Mouse (Mus musculus): ENCODE results near the gene Zbtb18. TPM values are rescaled to one million over a fixed set of nuclear protein-coding genes. Genes with fewer than 3 reads are reported as not detected.

Gene Zbtb18
- 2.0 and 2.5 TPM in 2 replicates for polyA plus RNA-seq (2014; fragmentation: Nextera tagmentation; extraction: Ambion mirVana)

DNA sequence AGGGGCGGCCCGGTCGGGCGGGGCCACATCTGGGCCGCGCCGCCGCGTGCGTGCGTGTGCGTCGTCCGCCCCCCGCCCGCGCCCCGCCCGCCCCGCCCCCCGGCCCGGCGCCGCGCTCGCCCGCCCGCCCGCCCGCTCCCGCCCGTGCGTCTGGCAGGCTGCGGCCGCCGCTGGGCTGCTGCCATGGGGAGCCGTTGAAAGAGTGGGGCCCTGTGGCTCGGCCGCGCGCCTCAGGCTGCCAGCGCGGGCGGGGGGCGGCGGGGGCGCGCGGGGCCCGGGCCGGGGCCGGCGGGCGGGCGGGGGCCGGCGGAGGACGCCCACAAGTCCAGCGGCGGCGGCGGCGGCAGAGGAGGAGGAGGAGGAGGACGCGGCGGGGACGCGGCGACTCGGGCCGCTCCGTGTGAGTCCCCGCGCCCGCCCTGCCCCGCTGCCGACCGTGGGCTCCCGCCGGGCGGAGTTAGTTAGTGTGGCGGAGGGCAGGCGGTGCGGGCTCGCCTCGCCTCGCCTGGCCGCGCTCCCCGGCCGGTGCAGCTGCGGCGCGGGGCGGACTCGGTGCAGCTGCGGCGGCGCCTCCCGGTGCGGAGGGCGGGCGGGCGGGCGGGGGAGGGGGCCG lies at the start of gene Zbtb18:
Gene Zbtb18 (plus strand): TSS at position 156 of the 613 bp plus-strand sequence.
- H3K4me2 ChIP-seq (ENCODE audit: low read length), result peak within 1 kb of the TSS; percentile 89
- peak within 1 kb of the TSS; percentile 94 for H3K9ac ChIP-seq (ENCODE audit: low read length)
- 1% methylated on average over 31 of the region's 106 CpGs for WGBS
- peak within 1 kb of the TSS; percentile 82 to 91 for H3K4me3 ChIP-seq (ENCODE audit: control insufficient read depth in 1 of 2, insufficient read depth in 1 of 2, low read depth in 1 of 2, low read length in 2 of 2)
- no peaks in the 10 kb centered on the region for H3K27me3 ChIP-seq (ENCODE audit: control insufficient read depth, insufficient read depth, low read length)
- ATAC-seq (ENCODE audit: insufficient number of reproducible peaks, insufficient read depth, low FRiP score, low read depth), result peak; percentile 25
- H3K36me3 ChIP-seq (ENCODE audit: control insufficient read depth, insufficient read depth, low read length), result peaks cover 1% of the 10 kb centered on the region; the same call in 1 of the 2 replicates
- no peaks in the 10 kb centered on the region for H3K9me3 ChIP-seq (ENCODE audit: control insufficient read depth, low read length)
- peaks cover 5 to 28% of the 10 kb centered on the region in 2 experiments; a peak in 3 of 4 replicates for H3K4me1 ChIP-seq (ENCODE audit: control insufficient read depth in 2 of 2, insufficient read depth in 2 of 2, low read length in 2 of 2)
- H3K27ac ChIP-seq (replicated peaks in 1 of 2; ENCODE audit: control insufficient read depth in 1 of 2, insufficient read depth in 1 of 2, low read depth in 2 of 2, low read length in 2 of 2), result peak within 1 kb of the TSS; percentile 93 to 98

DNA sequence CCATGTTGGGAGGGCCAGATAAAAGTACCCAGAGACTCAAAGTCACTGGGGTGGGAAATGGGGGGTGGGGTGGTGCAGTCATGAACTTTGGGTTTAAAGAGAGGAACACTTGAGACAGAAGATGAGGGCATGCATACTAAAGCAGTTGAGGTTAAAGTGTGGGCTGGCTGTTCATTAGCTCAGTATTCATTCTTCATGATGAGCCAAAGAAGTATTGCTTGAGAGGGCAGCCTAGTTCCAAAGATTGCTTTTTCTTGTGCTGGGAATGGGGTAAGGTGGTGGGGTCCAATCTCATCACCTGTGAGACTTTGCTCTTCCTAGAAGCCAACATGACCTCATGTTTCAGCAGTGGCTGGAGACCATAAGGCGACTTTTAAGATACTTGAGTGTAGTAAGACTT lies 44.7 kb upstream of the Zbtb18 start:
- no peak for ATAC-seq (ENCODE audit: insufficient number of reproducible peaks, insufficient read depth, low FRiP score, low read depth)
- Histone ChIP-seq H3K4me3 (ENCODE audit: control insufficient read depth in 1 of 2, insufficient read depth in 1 of 2, low read depth in 1 of 2, low read length in 2 of 2) (no peak overlapping the region), H3K9ac (ENCODE audit: low read length) (no peak overlapping the region), H3K27me3 (ENCODE audit: control insufficient read depth, insufficient read depth, low read length) (no peaks in the 10 kb centered on the region), H3K4me2 (ENCODE audit: low read length) (no peak overlapping the region), H3K4me1 (ENCODE audit: control insufficient read depth in 2 of 2, insufficient read depth in 2 of 2, low read length in 2 of 2) (no peaks in the 10 kb centered on the region), H3K27ac (replicated peaks in 1 of 2; ENCODE audit: control insufficient read depth in 1 of 2, insufficient read depth in 1 of 2, low read depth in 2 of 2, low read length in 2 of 2) (no peak overlapping the region), H3K9me3 (ENCODE audit: control insufficient read depth, low read length) (no peaks in the 10 kb centered on the region), H3K36me3 (ENCODE audit: control insufficient read depth, insufficient read depth, low read length) (no peaks in the 10 kb centered on the region)
- WGBS, result 64% methylated on average over 1 of the region's 1 CpGs

DNA sequence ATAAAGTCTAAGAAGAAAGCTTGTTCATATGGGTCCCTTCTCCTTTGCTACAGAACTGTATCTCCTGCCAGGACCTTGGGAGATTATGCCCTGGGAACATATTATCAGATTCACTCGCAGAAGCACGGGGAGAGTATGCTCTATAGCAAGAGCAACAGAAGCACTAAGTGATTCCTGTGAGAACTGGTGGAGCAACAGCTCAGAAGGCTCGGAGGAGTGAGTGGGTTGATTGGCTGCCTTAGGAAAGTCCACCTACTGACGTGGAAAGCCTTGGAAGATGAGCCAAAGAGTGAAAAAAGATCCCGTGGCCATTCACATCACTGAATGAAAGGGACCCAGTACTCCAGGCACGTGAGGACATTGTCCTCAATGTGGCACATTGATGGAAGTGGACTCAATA lies 37.0 kb upstream of the Zbtb18 start:
- WGBS, result 65% methylated on average over 6 of the region's 6 CpGs
- Histone ChIP-seq H3K9me3 (ENCODE audit: control insufficient read depth, low read length) (no peaks in the 10 kb centered on the region), H3K36me3 (ENCODE audit: control insufficient read depth, insufficient read depth, low read length) (no peaks in the 10 kb centered on the region), H3K27ac (replicated peaks in 1 of 2; ENCODE audit: control insufficient read depth in 1 of 2, insufficient read depth in 1 of 2, low read depth in 2 of 2, low read length in 2 of 2) (no peak overlapping the region), H3K4me2 (ENCODE audit: low read length) (no peak overlapping the region), H3K4me1 (ENCODE audit: control insufficient read depth in 2 of 2, insufficient read depth in 2 of 2, low read length in 2 of 2) (no peaks in the 10 kb centered on the region), H3K9ac (ENCODE audit: low read length) (no peak overlapping the region), H3K4me3 (ENCODE audit: control insufficient read depth in 1 of 2, insufficient read depth in 1 of 2, low read depth in 1 of 2, low read length in 2 of 2) (no peak overlapping the region), H3K27me3 (ENCODE audit: control insufficient read depth, insufficient read depth, low read length) (no peaks in the 10 kb centered on the region)
- no peak for ATAC-seq (ENCODE audit: insufficient number of reproducible peaks, insufficient read depth, low FRiP score, low read depth)

GRCm38 (mm10) chr1:177408690-177409089 lies 33.5 kb upstream of the Zbtb18 start:
- Histone ChIP-seq H3K27ac (replicated peaks in 1 of 2; ENCODE audit: control insufficient read depth in 1 of 2, insufficient read depth in 1 of 2, low read depth in 2 of 2, low read length in 2 of 2) (no peak overlapping the region), H3K4me2 (ENCODE audit: low read length) (no peak overlapping the region), H3K9me3 (ENCODE audit: control insufficient read depth, low read length) (no peaks in the 10 kb centered on the region), H3K9ac (ENCODE audit: low read length) (no peak overlapping the region), H3K36me3 (ENCODE audit: control insufficient read depth, insufficient read depth, low read length) (no peaks in the 10 kb centered on the region), H3K4me3 (ENCODE audit: control insufficient read depth in 1 of 2, insufficient read depth in 1 of 2, low read depth in 1 of 2, low read length in 2 of 2) (no peak overlapping the region), H3K4me1 (ENCODE audit: control insufficient read depth in 2 of 2, insufficient read depth in 2 of 2, low read length in 2 of 2) (no peaks in the 10 kb centered on the region), H3K27me3 (ENCODE audit: control insufficient read depth, insufficient read depth, low read length) (no peaks in the 10 kb centered on the region)
- 58% methylated on average over 3 of the region's 3 CpGs for WGBS
- ATAC-seq (ENCODE audit: insufficient number of reproducible peaks, insufficient read depth, low FRiP score, low read depth), result no peak

- no peak overlapping the region for H3K9ac ChIP-seq (ENCODE audit: low read length)
- no peak overlapping the region for H3K27ac ChIP-seq (replicated peaks in 1 of 2; ENCODE audit: control insufficient read depth in 1 of 2, insufficient read depth in 1 of 2, low read depth in 2 of 2, low read length in 2 of 2)
- no peaks in the 10 kb centered on the region for H3K27me3 ChIP-seq (ENCODE audit: control insufficient read depth, insufficient read depth, low read length)
- H3K9me3 ChIP-seq (ENCODE audit: control insufficient read depth, low read length), result no peaks in the 10 kb centered on the region
- H3K4me2 ChIP-seq (ENCODE audit: low read length), result no peak overlapping the region
- WGBS, result 84% methylated on average over 7 of the region's 7 CpGs
- H3K36me3 ChIP-seq (ENCODE audit: control insufficient read depth, insufficient read depth, low read length), result no peaks in the 10 kb centered on the region
- H3K4me1 ChIP-seq (ENCODE audit: control insufficient read depth in 2 of 2, insufficient read depth in 2 of 2, low read length in 2 of 2), result no peaks in the 10 kb centered on the region
- no peak overlapping the region for H3K4me3 ChIP-seq (ENCODE audit: control insufficient read depth in 1 of 2, insufficient read depth in 1 of 2, low read depth in 1 of 2, low read length in 2 of 2)
- no peak for ATAC-seq (ENCODE audit: insufficient number of reproducible peaks, insufficient read depth, low FRiP score, low read depth)
Observed at GRCm38 (mm10) chr1:177410769-177411348, 31.3 kb upstream of the Zbtb18 start.

DNA sequence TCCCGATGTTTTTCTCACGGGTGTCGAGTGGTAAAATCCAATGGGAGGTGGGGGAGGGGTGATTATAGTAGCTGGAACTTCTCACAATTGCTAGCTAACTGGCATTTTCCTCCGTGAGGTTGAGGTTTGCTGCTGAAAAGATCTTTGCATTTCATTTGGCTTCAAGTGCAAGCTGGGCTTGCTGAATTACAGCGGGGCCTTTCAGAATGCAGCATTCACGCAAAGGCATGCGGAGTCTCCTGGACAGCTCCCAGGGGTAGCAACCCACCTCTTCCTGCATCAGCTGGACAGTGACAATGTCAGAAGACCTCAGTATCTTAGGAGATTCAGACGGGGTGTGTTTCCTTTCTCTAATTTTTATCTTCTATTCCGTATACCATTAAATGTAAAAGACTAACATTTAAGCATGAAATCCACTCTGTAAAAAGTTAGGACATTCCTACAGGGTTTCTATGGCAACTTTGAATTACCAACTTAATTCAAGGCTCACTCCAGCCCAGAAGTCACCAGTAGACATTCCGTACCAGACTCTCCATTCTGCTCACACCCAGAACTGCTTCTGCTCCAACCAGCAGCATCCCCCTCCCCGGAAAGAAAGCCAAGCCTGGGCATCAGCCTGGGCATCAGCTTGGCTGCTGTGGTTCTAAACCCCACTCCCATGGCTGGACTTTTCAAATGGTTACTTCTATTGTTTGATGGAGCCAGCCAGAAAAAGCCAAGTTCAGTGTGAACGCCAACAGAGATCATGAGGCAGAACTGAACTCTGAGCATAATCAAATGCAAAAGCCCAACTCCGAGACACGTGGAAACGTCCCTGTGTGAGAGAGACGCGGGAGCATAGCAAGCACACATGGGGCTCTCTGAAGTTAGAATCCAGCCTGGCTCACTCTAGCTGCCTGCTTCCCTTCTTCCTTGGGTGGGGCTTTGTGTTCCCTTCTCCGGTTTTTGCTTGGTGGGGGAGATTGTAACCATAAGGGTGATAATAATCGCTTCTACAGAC lies 30.5 kb upstream of the Zbtb18 start:
- H3K4me1 ChIP-seq (ENCODE audit: control insufficient read depth in 2 of 2, insufficient read depth in 2 of 2, low read length in 2 of 2), result no peaks in the 10 kb centered on the region

GRCm38 (mm10) chr1:177419331-177419730 lies 22.8 kb upstream of the Zbtb18 start:
- ATAC-seq (ENCODE audit: insufficient number of reproducible peaks, insufficient read depth, low FRiP score, low read depth), result no peak
- Histone ChIP-seq H3K4me1 (ENCODE audit: control insufficient read depth in 2 of 2, insufficient read depth in 2 of 2, low read length in 2 of 2) (no peaks in the 10 kb centered on the region), H3K4me2 (ENCODE audit: low read length) (no peak overlapping the region), H3K27ac (replicated peaks in 1 of 2; ENCODE audit: control insufficient read depth in 1 of 2, insufficient read depth in 1 of 2, low read depth in 2 of 2, low read length in 2 of 2) (no peak overlapping the region), H3K27me3 (ENCODE audit: control insufficient read depth, insufficient read depth, low read length) (no peaks in the 10 kb centered on the region), H3K36me3 (ENCODE audit: control insufficient read depth, insufficient read depth, low read length) (no peaks in the 10 kb centered on the region), H3K9ac (ENCODE audit: low read length) (no peak overlapping the region), H3K9me3 (ENCODE audit: control insufficient read depth, low read length) (no peaks in the 10 kb centered on the region), H3K4me3 (ENCODE audit: control insufficient read depth in 1 of 2, insufficient read depth in 1 of 2, low read depth in 1 of 2, low read length in 2 of 2) (no peak overlapping the region)
- WGBS, result 55% methylated on average over 12 of the region's 12 CpGs

More for the DNA sequence above, 30.5 kb upstream of the Zbtb18 start:
- H3K4me2 ChIP-seq (ENCODE audit: low read length), result no peak overlapping the region
- WGBS, result 53% methylated on average over 19 of the region's 19 CpGs
- ATAC-seq (ENCODE audit: insufficient number of reproducible peaks, insufficient read depth, low FRiP score, low read depth), result no peak
- H3K27me3 ChIP-seq (ENCODE audit: control insufficient read depth, insufficient read depth, low read length), result no peaks in the 10 kb centered on the region
- no peaks in the 10 kb centered on the region for H3K9me3 ChIP-seq (ENCODE audit: control insufficient read depth, low read length)
- H3K4me3 ChIP-seq (ENCODE audit: control insufficient read depth in 1 of 2, insufficient read depth in 1 of 2, low read depth in 1 of 2, low read length in 2 of 2), result no peak overlapping the region
- no peak overlapping the region for H3K9ac ChIP-seq (ENCODE audit: low read length)
- H3K27ac ChIP-seq (replicated peaks in 1 of 2; ENCODE audit: control insufficient read depth in 1 of 2, insufficient read depth in 1 of 2, low read depth in 2 of 2, low read length in 2 of 2), result no peak overlapping the region
- H3K36me3 ChIP-seq (ENCODE audit: control insufficient read depth, insufficient read depth, low read length), result no peaks in the 10 kb centered on the region

Measured in heart, embryonic 14.5 days (tissue).